Mouse (Mus musculus): ENCODE data around the gene Cers2. TPM values are rescaled to one million over a fixed set of nuclear protein-coding genes. Genes with fewer than 3 reads are reported as not detected.

Cers2 gene
- total RNA-seq (2012; rRNA removed): 240 and 307 TPM in 2 replicates
- polyA plus RNA-seq (2012; ENCODE audit: insufficient read depth in 1 of 2, insufficient read length in 2 of 2, low read depth in 1 of 2, low replicate concordance in 2 of 2, missing spikeins in 1 of 2): 100 to 1,000 TPM; 134 to 357 TPM

GRCm38 (mm10) chr3:95314486-95315093 lies at the start of gene Cers2:
TSS of gene Cers2 (plus strand) at chr3:95314791.
- DNase-seq (ENCODE audit: low read depth, low spot score): peak; percentile 85
- TF ChIP-seq NELFE (IDR thresholded peaks at IDR 0.05; ENCODE audit: low read depth, low read length): no peak
- TF ChIP-seq UBTF (IDR thresholded peaks at IDR 0.05; ENCODE audit: borderline replicate concordance, insufficient read depth, low read depth, low read length): no peak
- TF ChIP-seq POLR2AphosphoS2 (IDR thresholded peaks at IDR 0.05; ENCODE audit: low read length): no peak
- no peak for TF ChIP-seq POLR2AphosphoS5 (IDR thresholded peaks at IDR 0.05; ENCODE audit: borderline replicate concordance, low read depth, low read length)
- TF ChIP-seq TAL1 (IDR thresholded peaks at IDR 0.05; ENCODE audit: low read length): peak; percentile 65
- Histone ChIP-seq H3K4me1 (ENCODE audit: control insufficient read depth in 1 of 2, insufficient read depth in 2 of 2, low read length in 2 of 2) (peaks cover 25 to 52% of the 10 kb centered on the region in 2 experiments), H3K9ac (ENCODE audit: control insufficient read depth, low read depth, low read length, poor library complexity, severe bottlenecking) (peak within 1 kb of the TSS; percentile 89), H3K36me3 (ENCODE audit: control insufficient read depth in 1 of 2, insufficient read depth in 2 of 2, low read length in 2 of 2) (peaks cover 7 to 51% of the 10 kb centered on the region in 2 experiments), H3K79me2 (ENCODE audit: control insufficient read depth, insufficient read depth, low read length, poor library complexity) (peaks cover 61% of the 10 kb centered on the region), H3K4me3 (ENCODE audit: control insufficient read depth in 1 of 2, insufficient read depth in 1 of 2, low read depth in 2 of 2, low read length in 2 of 2) (peak within 1 kb of the TSS; percentile 85), H3K27ac (ENCODE audit: control insufficient read depth, low read depth, low read length) (peak within 1 kb of the TSS; percentile 95), H3K27me3 (ENCODE audit: control insufficient read depth in 1 of 2, insufficient read depth in 2 of 2, low read length in 2 of 2) (no peaks in the 10 kb centered on the region), H3K9me3 (replicated peaks; ENCODE audit: insufficient read depth, low read length) (no peaks in the 10 kb centered on the region)

DNA sequence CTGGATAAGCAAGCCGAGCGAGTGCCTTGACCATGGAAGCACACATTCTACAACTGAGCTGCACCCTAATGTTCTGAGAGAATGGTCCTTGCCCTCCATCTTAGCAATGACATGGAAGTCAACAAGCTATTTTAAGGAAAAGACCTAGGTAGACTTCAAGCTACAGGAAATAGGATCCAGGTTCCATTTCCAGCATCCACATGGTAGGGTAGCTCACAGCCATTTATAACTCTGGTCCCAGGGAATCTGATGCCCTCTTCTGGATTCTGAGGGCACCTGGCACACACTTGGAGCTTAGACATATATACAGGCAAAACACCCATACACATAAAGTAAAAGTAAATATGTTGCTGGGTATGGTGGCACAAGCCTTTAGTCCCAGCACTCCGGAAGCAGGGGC lies 48.5 kb upstream of the Cers2 start:
- Histone ChIP-seq H3K4me1 (ENCODE audit: control insufficient read depth in 1 of 2, insufficient read depth in 2 of 2, low read length in 2 of 2) (no peaks in the 10 kb centered on the region), H3K9me3 (replicated peaks; ENCODE audit: insufficient read depth, low read length) (no peaks in the 10 kb centered on the region), H3K27me3 (ENCODE audit: control insufficient read depth in 1 of 2, insufficient read depth in 2 of 2, low read length in 2 of 2) (no peaks in the 10 kb centered on the region), H3K79me2 (ENCODE audit: control insufficient read depth, insufficient read depth, low read length, poor library complexity) (no peaks in the 10 kb centered on the region), H3K27ac (ENCODE audit: control insufficient read depth, low read depth, low read length) (no peak overlapping the region), H3K9ac (ENCODE audit: control insufficient read depth, low read depth, low read length, poor library complexity, severe bottlenecking) (no peak overlapping the region), H3K36me3 (ENCODE audit: control insufficient read depth in 1 of 2, insufficient read depth in 2 of 2, low read length in 2 of 2) (peaks cover 3 to 22% of the 10 kb centered on the region in 2 experiments; a peak in 3 of 4 replicates), H3K4me3 (ENCODE audit: control insufficient read depth in 1 of 2, insufficient read depth in 1 of 2, low read depth in 2 of 2, low read length in 2 of 2) (no peak overlapping the region)
- DNase-seq (ENCODE audit: low read depth, low spot score): no peak
- TF ChIP-seq MEF2A (IDR thresholded peaks at IDR 0.05; ENCODE audit: extremely low read depth, insufficient replicate concordance, low read depth, low read length, poor library complexity, severe bottlenecking) (no peak), CTCF (IDR thresholded peaks at IDR 0.05 in 2 of 3, conservative IDR thresholded peaks at IDR 0.05 in 1 of 3; ENCODE audit: control insufficient read depth in 1 of 3, insufficient read depth in 1 of 3, low read depth in 2 of 3, low read length in 3 of 3, poor library complexity in 1 of 3, severe bottlenecking in 1 of 3) (peak in 1 of 3 experiments; percentile 12; a peak in 1 of 6 replicates), BHLHE40 (IDR thresholded peaks at IDR 0.05; ENCODE audit: borderline replicate concordance, low read depth, low read length) (no peak)

GRCm38 (mm10) chr3:95267855-95268254 lies 46.7 kb upstream of the Cers2 start:
- Histone ChIP-seq H3K27me3 (ENCODE audit: control insufficient read depth in 1 of 2, insufficient read depth in 2 of 2, low read length in 2 of 2) (no peaks in the 10 kb centered on the region), H3K27ac (ENCODE audit: control insufficient read depth, low read depth, low read length) (no peak overlapping the region), H3K9me3 (replicated peaks; ENCODE audit: insufficient read depth, low read length) (no peaks in the 10 kb centered on the region), H3K9ac (ENCODE audit: control insufficient read depth, low read depth, low read length, poor library complexity, severe bottlenecking) (no peak overlapping the region), H3K4me1 (ENCODE audit: control insufficient read depth in 1 of 2, insufficient read depth in 2 of 2, low read length in 2 of 2) (no peaks in the 10 kb centered on the region), H3K79me2 (ENCODE audit: control insufficient read depth, insufficient read depth, low read length, poor library complexity) (no peaks in the 10 kb centered on the region), H3K36me3 (ENCODE audit: control insufficient read depth in 1 of 2, insufficient read depth in 2 of 2, low read length in 2 of 2) (peaks cover 3 to 14% of the 10 kb centered on the region in 2 experiments; a peak in 3 of 4 replicates), H3K4me3 (ENCODE audit: control insufficient read depth in 1 of 2, insufficient read depth in 1 of 2, low read depth in 2 of 2, low read length in 2 of 2) (no peak overlapping the region)
- TF ChIP-seq MAZ (IDR thresholded peaks at IDR 0.05; ENCODE audit: low read depth, low read length) (no peak), MYC (IDR thresholded peaks at IDR 0.05; ENCODE audit: low read depth, low read length) (no peak), TBP (IDR thresholded peaks at IDR 0.05; ENCODE audit: low read depth, low read length) (no peak), ZMIZ1 (IDR thresholded peaks at IDR 0.05; ENCODE audit: low read depth, low read length) (no peak), TAL1 (IDR thresholded peaks at IDR 0.05; ENCODE audit: low read length) (no peak), MXI1 (IDR thresholded peaks at IDR 0.05; ENCODE audit: low read depth, low read length) (no peak), CHD1 (IDR thresholded peaks at IDR 0.05; ENCODE audit: low read depth, low read length) (no peak), NELFE (IDR thresholded peaks at IDR 0.05; ENCODE audit: low read depth, low read length) (no peak), MAX (IDR thresholded peaks at IDR 0.05; ENCODE audit: low read length) (no peak), SIN3A (IDR thresholded peaks at IDR 0.05; ENCODE audit: low read length) (no peak), POLR2AphosphoS5 (IDR thresholded peaks at IDR 0.05; ENCODE audit: borderline replicate concordance, low read depth, low read length) (no peak), USF1 (IDR thresholded peaks at IDR 0.05; ENCODE audit: low read depth, low read length) (no peak), USF2 (IDR thresholded peaks at IDR 0.05; ENCODE audit: borderline replicate concordance in 1 of 2, insufficient read depth in 1 of 2, low read depth in 1 of 2, low read length in 2 of 2) (no peak)
- DNase-seq (ENCODE audit: low read depth, low spot score): no peak
